Mouse (Mus musculus) intestine, embryonic 16.5 days (tissue): ENCODE data around the gene Arhgap6. TPM values are rescaled to one million over a fixed set of nuclear protein-coding genes. Genes with fewer than 3 reads are reported as not detected.

Experiments used
- ATAC-seq: fragments of 200-750 bp; cut with Nextera tagmentation; 2 replicates; pipeline ENCODE4 v1.8.0; 2017; ENCODE audit warnings: moderate TSS enrichment, moderate library complexity
- H3K27ac ChIP-seq: fragments of 300-500 bp; sonication (generic); 2 replicates; pipeline ENCODE4 v1.5.1; 2014; ENCODE audit warnings: mild to moderate bottlenecking, low read length
- H3K27me3 ChIP-seq: fragments of 300-500 bp; sonication (generic); replicated peaks from 2 replicates; pipeline ENCODE4 v1.6.1; 2014; ENCODE audit warnings: low read length, control low read depth, mixed read lengths; ENCODE audit not compliant: control insufficient read depth, insufficient read depth
- H3K36me3 ChIP-seq: fragments of 300-500 bp; sonication (generic); 2 replicates; pipeline ENCODE4 v1.6.1; 2014; ENCODE audit warnings: low read length, control low read depth; ENCODE audit not compliant: control insufficient read depth, insufficient read depth
- H3K4me1 ChIP-seq: fragments of 300-500 bp; sonication (generic); 2 replicates; pipeline ENCODE4 v1.6.1; 2014; ENCODE audit warnings: low read length, control low read depth, mixed read lengths; ENCODE audit not compliant: control insufficient read depth, insufficient read depth
- H3K4me2 ChIP-seq: fragments of 300-500 bp; sonication (generic); 2 replicates; pipeline ENCODE4 v1.6.1; 2014; ENCODE audit warnings: low read depth, low read length, control low read depth
- H3K4me3 ChIP-seq: fragments of 300-500 bp; sonication (generic); 2 replicates; pipeline ENCODE4 v1.5.1; 2014; ENCODE audit warnings: mild to moderate bottlenecking, low read length
- H3K9ac ChIP-seq: fragments of 300-500 bp; sonication (generic); 2 replicates; pipeline ENCODE4 v1.6.1; 2014; ENCODE audit warnings: low read depth, low read length
- H3K9me3 ChIP-seq: fragments of 300-500 bp; sonication (generic); 2 replicates; pipeline ENCODE4 v1.6.1; 2016; ENCODE audit warnings: low read length, control low read depth; ENCODE audit not compliant: control insufficient read depth
- WGBS: fragments of 180-500 bp; shearing (Covaris S2); extraction: QIAGEN DNeasy Blood & Tissue Kit; methylation state at CpG from one replicate; pipeline ENCODE4 v1.1.7; 2014; 5-methylcytosine and 5-hydroxymethylcytosine counted together
- polyA plus RNA-seq: library from polyadenylated mRNA; unstranded; fragments of >200 nt; fragmentation: Nextera tagmentation; extraction: Ambion mirVana; gene quantifications from 2 replicates; pipeline ENCODE4 v1.2.1, GENCODE M21; 2015

Gene Arhgap6
- polyA plus RNA-seq, 1 experiment from 2014 or later = 4.0 TPM

GRCm38 (mm10) chrX:168848062-168848461, 53.2 kb downstream of the Arhgap6 start:
- no peaks in the 10 kb centered on the region for H3K4me1 ChIP-seq
- H3K4me3 ChIP-seq = no peak overlapping the region
- H3K36me3 ChIP-seq = no peaks in the 10 kb centered on the region
- no peaks in the 10 kb centered on the region for H3K9me3 ChIP-seq
- H3K9ac ChIP-seq = no peak overlapping the region
- no peak overlapping the region for H3K27ac ChIP-seq
- ATAC-seq = no peak
- no peak overlapping the region for H3K4me2 ChIP-seq
- peaks cover 3% of the 10 kb centered on the region; the same call in 1 of the 2 replicates for H3K27me3 ChIP-seq

- H3K27me3 ChIP-seq = 0 out of 2 replicates have a peak, but pooled peaks cover 7% of the 10 kb centered on the region
- H3K9me3 ChIP-seq = no peaks in the 10 kb centered on the region
- 32% methylated on average over 1 of the region's 1 CpGs for WGBS
- H3K4me2 ChIP-seq = no peak overlapping the region
- no peak overlapping the region for H3K9ac ChIP-seq
- H3K27ac ChIP-seq = no peak overlapping the region
- no peaks in the 10 kb centered on the region for H3K36me3 ChIP-seq
- no peaks in the 10 kb centered on the region for H3K4me1 ChIP-seq
- ATAC-seq = no peak
- no peak overlapping the region for H3K4me3 ChIP-seq
These were observed 79.8 kb downstream of the Arhgap6 start for GRCm38 (mm10) chrX:168874688-168875087.

GRCm38 (mm10) chrX:168903557-168903956, 108.7 kb downstream of the Arhgap6 start:
- H3K9ac ChIP-seq = no peak overlapping the region
- ATAC-seq = no peak

GRCm38 (mm10) chrX:168904086-168904485, 109.2 kb downstream of the Arhgap6 start:
- H3K9me3 ChIP-seq = no peaks in the 10 kb centered on the region
- H3K4me3 ChIP-seq = no peak overlapping the region
- no peak overlapping the region for H3K27ac ChIP-seq
- WGBS = 59% methylated on average over 3 of the region's 3 CpGs
- H3K4me2 ChIP-seq = no peak overlapping the region
- H3K36me3 ChIP-seq = no peaks in the 10 kb centered on the region
- no peaks in the 10 kb centered on the region for H3K4me1 ChIP-seq
- ATAC-seq = no peak
- peaks cover 5% of the 10 kb centered on the region; the same call in 1 of the 2 replicates for H3K27me3 ChIP-seq
- no peak overlapping the region for H3K9ac ChIP-seq

More at GRCm38 (mm10) chrX:168903557-168903956, 108.7 kb downstream of the Arhgap6 start:
- Histone ChIP-seq H3K36me3 (no peaks in the 10 kb centered on the region), H3K9me3 (no peaks in the 10 kb centered on the region), H3K27ac (no peak overlapping the region), H3K4me2 (no peak overlapping the region), H3K27me3 (peaks cover 5% of the 10 kb centered on the region; the same call in 1 of the 2 replicates), H3K4me1 (no peaks in the 10 kb centered on the region), H3K4me3 (no peak overlapping the region)
- 94% methylated on average over 2 of the region's 2 CpGs for WGBS

GRCm38 (mm10) chrX:168907586-168907985, 112.7 kb downstream of the Arhgap6 start:
- Histone ChIP-seq H3K4me2 (no peak overlapping the region), H3K4me3 (no peak overlapping the region), H3K9me3 (no peaks in the 10 kb centered on the region), H3K36me3 (no peaks in the 10 kb centered on the region), H3K4me1 (no peaks in the 10 kb centered on the region), H3K9ac (no peak overlapping the region), H3K27me3 (peaks cover 5% of the 10 kb centered on the region; the same call in 1 of the 2 replicates), H3K27ac (no peak overlapping the region)
- WGBS = 51% methylated on average over 2 of the region's 2 CpGs
- ATAC-seq = no peak

GRCm38 (mm10) chrX:168913519-168913918, 118.6 kb downstream of the Arhgap6 start:
- ATAC-seq = no peak
- H3K4me3 ChIP-seq = no peak overlapping the region
- H3K9me3 ChIP-seq = no peaks in the 10 kb centered on the region
- no peaks in the 10 kb centered on the region for H3K36me3 ChIP-seq
- no peak overlapping the region for H3K27ac ChIP-seq
- no peak overlapping the region for H3K9ac ChIP-seq
- H3K27me3 ChIP-seq = 0 out of 2 replicates have a peak, but pooled peaks cover 2% of the 10 kb centered on the region
- H3K4me2 ChIP-seq = no peak overlapping the region
- H3K4me1 ChIP-seq = no peaks in the 10 kb centered on the region

GRCm38 (mm10) chrX:168920942-168921341, 126.0 kb downstream of the Arhgap6 start:
- Histone ChIP-seq H3K4me3 (no peak overlapping the region), H3K4me2 (no peak overlapping the region), H3K27ac (no peak overlapping the region), H3K4me1 (no peaks in the 10 kb centered on the region), H3K9me3 (no peaks in the 10 kb centered on the region), H3K27me3 (no peaks in the 10 kb centered on the region; the same call in 1 of the 2 replicates), H3K9ac (no peak overlapping the region), H3K36me3 (no peaks in the 10 kb centered on the region)
- ATAC-seq = no peak
- WGBS = 70% methylated on average over 2 of the region's 2 CpGs

GRCm38 (mm10) chrX:168932420-168932819, 137.5 kb downstream of the Arhgap6 start:
- ATAC-seq = no peak
- WGBS = 87% methylated on average over 1 of the region's 1 CpGs
- Histone ChIP-seq H3K36me3 (no peaks in the 10 kb centered on the region), H3K27me3 (no peaks in the 10 kb centered on the region), H3K27ac (no peak overlapping the region), H3K4me1 (no peaks in the 10 kb centered on the region), H3K9ac (no peak overlapping the region), H3K9me3 (no peaks in the 10 kb centered on the region), H3K4me2 (no peak overlapping the region), H3K4me3 (no peak overlapping the region)

GRCm38 (mm10) chrX:168935447-168935846, 140.5 kb downstream of the Arhgap6 start:
- ATAC-seq = no peak
- Histone ChIP-seq H3K4me3 (no peak overlapping the region), H3K4me2 (no peak overlapping the region), H3K9me3 (no peaks in the 10 kb centered on the region), H3K27me3 (no peaks in the 10 kb centered on the region), H3K4me1 (no peaks in the 10 kb centered on the region), H3K36me3 (no peaks in the 10 kb centered on the region), H3K9ac (no peak overlapping the region), H3K27ac (no peak overlapping the region)
- WGBS = 9% methylated on average over 3 of the region's 3 CpGs

GRCm38 (mm10) chrX:168937941-168938340, 143.0 kb downstream of the Arhgap6 start:
- WGBS = 31% methylated on average over 4 of the region's 4 CpGs
- Histone ChIP-seq H3K36me3 (no peaks in the 10 kb centered on the region), H3K9ac (no peak overlapping the region), H3K9me3 (no peaks in the 10 kb centered on the region), H3K4me1 (no peaks in the 10 kb centered on the region), H3K27ac (no peak overlapping the region), H3K4me2 (no peak overlapping the region), H3K27me3 (0 out of 2 replicates have a peak, but pooled peaks cover 3% of the 10 kb centered on the region), H3K4me3 (no peak overlapping the region)
- no peak for ATAC-seq
